ENCODE assay signal across 1 mouse cellular context in the genomic region with DNA sequence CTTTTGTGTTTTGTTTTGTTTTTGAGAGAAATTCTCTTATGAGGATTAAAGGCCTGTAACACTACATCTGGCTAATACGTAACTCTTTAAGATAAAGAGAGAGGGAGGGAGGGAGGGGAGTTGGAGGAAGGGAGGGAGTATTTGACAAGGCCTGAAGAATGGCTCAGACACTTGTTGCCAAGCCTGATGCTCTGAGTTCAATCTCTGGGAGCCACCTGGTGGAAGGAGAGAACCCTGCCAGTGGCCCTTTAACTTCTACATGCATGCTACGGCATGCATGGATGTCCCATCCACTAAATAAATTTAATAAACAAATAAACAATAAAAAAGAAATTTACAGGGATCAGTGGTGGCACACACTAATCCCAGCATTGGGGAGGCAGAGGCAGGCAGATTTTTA.
TF ChIP-seq lines count a peak whose summit lies in the region.

No protein-coding gene starts in this region.

TF ChIP-seq in CH12.LX, 34 proteins besides CTCF, POLR2A, EP300 and RAD21:
- TF ChIP-seq BHLHE40 (IDR thresholded peaks at IDR 0.05; ENCODE audit: low read depth, low read length) (no peak), SMC3 (IDR thresholded peaks at IDR 0.05; ENCODE audit: low read depth, low read length) (peak; percentile 19; the same call in 1 of the 2 replicates), TBP (conservative IDR thresholded peaks at IDR 0.05; ENCODE audit: low read depth, low read length) (no peak)
